Mouse (Mus musculus) urinary bladder, postnatal 10 days (tissue): ENCODE data around the gene Mcee.
A peak's percentile ranks its signal among the peaks of the same experiment; 100 is the strongest.

ENCODE experiments used
- DNase-seq: peaks from one replicate; pipeline ENCODE4 v3.0.0; 2022; ENCODE audit warnings: low spot score

Mcee gene

GRCm38 (mm10) chr7:64392122-64392818 lies at the start of gene Mcee, which contains the start of gene Mphosph10:
Gene Mcee (plus strand): TSS chr7:64392607.
Gene Mphosph10 (minus strand): TSS chr7:64392268.
- DNase-seq = peak; percentile 92

GRCm38 (mm10) chr7:64347813-64348212 lies 44.6 kb upstream of the Mcee start:
- DNase-seq = no peak

- DNase-seq = no peak
Observed at GRCm38 (mm10) chr7:64349147-64349861, 43.1 kb upstream of the Mcee start.

GRCm38 (mm10) chr7:64351087-64351486 lies 41.3 kb upstream of the Mcee start:
- no peak for DNase-seq

- no peak for DNase-seq
Observed at GRCm38 (mm10) chr7:64354206-64354605, 38.2 kb upstream of the Mcee start.

- DNase-seq = no peak
Observed at GRCm38 (mm10) chr7:64356661-64357060, 35.7 kb upstream of the Mcee start.

GRCm38 (mm10) chr7:64357405-64357804 lies 35.0 kb upstream of the Mcee start:
- no peak for DNase-seq

- DNase-seq = no peak
Observed at GRCm38 (mm10) chr7:64358666-64359065, 33.7 kb upstream of the Mcee start.

- DNase-seq = no peak
Observed at GRCm38 (mm10) chr7:64359943-64360585, 32.3 kb upstream of the Mcee start.

GRCm38 (mm10) chr7:64360586-64360945 lies 31.8 kb upstream of the Mcee start:
- no peak for DNase-seq

GRCm38 (mm10) chr7:64365863-64366262 lies 26.5 kb upstream of the Mcee start:
- no peak for DNase-seq

GRCm38 (mm10) chr7:64369841-64370240 lies 22.6 kb upstream of the Mcee start:
- no peak for DNase-seq

- no peak for DNase-seq
Observed at GRCm38 (mm10) chr7:64371940-64372878, 20.2 kb upstream of the Mcee start.

GRCm38 (mm10) chr7:64373147-64373829 lies 19.1 kb upstream of the Mcee start:
- no peak for DNase-seq

- peak; percentile 35 for DNase-seq
Observed at GRCm38 (mm10) chr7:64373830-64374562, 18.4 kb upstream of the Mcee start, which contains the start of gene Fan1. Gene Fan1 (minus strand): TSS chr7:64374095.

GRCm38 (mm10) chr7:64391479-64391878 lies 928 bp upstream of the Mcee start:
- no peak for DNase-seq

GRCm38 (mm10) chr7:64392819-64393151 lies 378 bp downstream of the Mcee start:
- DNase-seq = no peak

GRCm38 (mm10) chr7:64400725-64401124 lies 8.3 kb downstream of the Mcee start:
- DNase-seq = no peak

GRCm38 (mm10) chr7:64402452-64402851 lies 10.0 kb downstream of the Mcee start:
- no peak for DNase-seq

- DNase-seq = no peak
Observed at GRCm38 (mm10) chr7:64403989-64404388, 11.6 kb downstream of the Mcee start.

- DNase-seq = no peak
Observed at GRCm38 (mm10) chr7:64424861-64425260, 32.5 kb downstream of the Mcee start.
